Mouse (Mus musculus): ENCODE results near the gene Col26a1. TPM values are rescaled to one million over a fixed set of nuclear protein-coding genes. Genes with fewer than 3 reads are reported as not detected.

Col26a1 gene
- total RNA-seq, 1 experiment, result 2.9 TPM

GRCm38 (mm10) chr5:136802732-136803131 lies 80.3 kb downstream of the Col26a1 start:
- DNase-seq (ENCODE audit: low read depth, low spot score), result no peak
- peaks cover 3 to 10% of the 10 kb centered on the region in 2 experiments; a peak in 2 of 4 replicates for H3K4me1 ChIP-seq (ENCODE audit: control insufficient read depth in 2 of 2, insufficient read depth in 2 of 2, low read length in 2 of 2, poor library complexity in 1 of 2)
- H3K9me3 ChIP-seq (ENCODE audit: control insufficient read depth, insufficient read depth, low read depth, low read length), result no peaks in the 10 kb centered on the region
- H3K4me3 ChIP-seq (ENCODE audit: insufficient read depth in 1 of 2, low read depth in 1 of 2, low read length in 2 of 2, poor library complexity in 1 of 2, severe bottlenecking in 1 of 2), result peak overlapping the region in 1 of 2 experiments; percentile 36; a peak in 2 of 4 replicates
- H3K36me3 ChIP-seq (ENCODE audit: control insufficient read depth, insufficient read depth, low read length, poor library complexity, severe bottlenecking), result no peaks in the 10 kb centered on the region
- H3K9ac ChIP-seq (ENCODE audit: insufficient read depth, low read depth, low read length, poor library complexity, severe bottlenecking), result no peak overlapping the region
- in situ Hi-C loops (cut with MboI; ENCODE audit: low sequenced_read_pairs in 2 of 2, unreplicated experiment in 2 of 2), result no loop called here
- no peak overlapping the region for H3K27ac ChIP-seq (ENCODE audit: insufficient read depth, low read depth, low read length, poor library complexity, severe bottlenecking)
- TF ChIP-seq CHD2 (IDR thresholded peaks at IDR 0.05; ENCODE audit: low read depth, low read length), result no peak
- no peak for TF ChIP-seq HCFC1 (IDR thresholded peaks at IDR 0.05; ENCODE audit: borderline replicate concordance, insufficient read depth, low read length)
- no peak for TF ChIP-seq MAFK (IDR thresholded peaks at IDR 0.05; ENCODE audit: insufficient read depth, low read depth, low read length)

- H3K4me3 ChIP-seq (ENCODE audit: insufficient read depth in 1 of 2, low read depth in 1 of 2, low read length in 2 of 2, poor library complexity in 1 of 2, severe bottlenecking in 1 of 2), result no peak overlapping the region
- H3K9me3 ChIP-seq (ENCODE audit: control insufficient read depth, insufficient read depth, low read depth, low read length), result no peaks in the 10 kb centered on the region
- peaks cover 0 to 3% of the 10 kb centered on the region in 2 experiments; a peak in 1 of 4 replicates for H3K4me1 ChIP-seq (ENCODE audit: control insufficient read depth in 2 of 2, insufficient read depth in 2 of 2, low read length in 2 of 2, poor library complexity in 1 of 2)
- in situ Hi-C loops (cut with MboI; ENCODE audit: low sequenced_read_pairs in 2 of 2, unreplicated experiment in 2 of 2), result loop anchor here (10.0 to 25.0 kb wide), 2 partner anchors 88 to 90 kb away; partner anchors contain the start of gene Col26a1 (in 2 of the 2)
- no peak overlapping the region for H3K27ac ChIP-seq (ENCODE audit: insufficient read depth, low read depth, low read length, poor library complexity, severe bottlenecking)
- no peak overlapping the region for H3K9ac ChIP-seq (ENCODE audit: insufficient read depth, low read depth, low read length, poor library complexity, severe bottlenecking)
- DNase-seq (ENCODE audit: low read depth, low spot score), result no peak
- H3K36me3 ChIP-seq (ENCODE audit: control insufficient read depth, insufficient read depth, low read length, poor library complexity, severe bottlenecking), result no peaks in the 10 kb centered on the region
- TF ChIP-seq CHD2 (IDR thresholded peaks at IDR 0.05; ENCODE audit: low read depth, low read length) (no peak), HCFC1 (IDR thresholded peaks at IDR 0.05; ENCODE audit: borderline replicate concordance, insufficient read depth, low read length) (no peak), ZNF384 (IDR thresholded peaks at IDR 0.05; ENCODE audit: low read depth, low read length) (no peak), MAFK (IDR thresholded peaks at IDR 0.05; ENCODE audit: insufficient read depth, low read depth, low read length) (no peak)
Measured at GRCm38 (mm10) chr5:136796917-136797316, 86.1 kb downstream of the Col26a1 start.

DNA sequence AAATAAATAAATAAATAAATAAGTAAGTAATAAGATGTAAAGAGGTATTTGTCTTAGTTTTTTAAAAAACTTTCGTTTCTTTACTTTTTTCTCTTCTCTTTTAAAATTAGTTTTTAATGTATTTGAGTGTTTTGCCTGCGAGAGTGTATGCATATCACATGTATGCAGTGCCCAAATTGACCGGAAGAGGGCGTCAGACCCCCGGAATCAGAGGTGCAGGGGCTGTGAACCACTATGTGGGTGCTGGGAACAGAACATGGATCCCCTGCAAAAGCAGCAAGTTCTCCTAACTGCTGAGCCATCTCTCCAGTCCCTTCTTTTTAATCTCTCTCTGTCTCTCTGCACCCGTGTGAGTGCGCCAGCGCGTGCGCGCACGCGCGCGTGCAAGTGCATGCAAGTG lies 89.2 kb downstream of the Col26a1 start:
- H3K27ac ChIP-seq (ENCODE audit: insufficient read depth, low read depth, low read length, poor library complexity, severe bottlenecking), result no peak overlapping the region
- H3K4me3 ChIP-seq (ENCODE audit: insufficient read depth in 1 of 2, low read depth in 1 of 2, low read length in 2 of 2, poor library complexity in 1 of 2, severe bottlenecking in 1 of 2), result peak overlapping the region in 1 of 2 experiments; percentile 7; a peak in 2 of 4 replicates
- no peak overlapping the region; the same call in 1 of the 2 replicates for H3K9ac ChIP-seq (ENCODE audit: insufficient read depth, low read depth, low read length, poor library complexity, severe bottlenecking)
- H3K9me3 ChIP-seq (ENCODE audit: control insufficient read depth, insufficient read depth, low read depth, low read length), result no peaks in the 10 kb centered on the region
- in situ Hi-C loops (cut with MboI; ENCODE audit: low sequenced_read_pairs in 2 of 2, unreplicated experiment in 2 of 2), result loop anchor here (10.0 to 25.0 kb wide), 2 partner anchors 91 to 93 kb away; partner anchors contain the start of gene Col26a1 (in 2 of the 2)
- H3K36me3 ChIP-seq (ENCODE audit: control insufficient read depth, insufficient read depth, low read length, poor library complexity, severe bottlenecking), result no peaks in the 10 kb centered on the region
- TF ChIP-seq ZC3H11A (IDR thresholded peaks at IDR 0.05; ENCODE audit: borderline replicate concordance, low read depth, low read length) (no peak), HCFC1 (IDR thresholded peaks at IDR 0.05; ENCODE audit: borderline replicate concordance, insufficient read depth, low read length) (no peak)
- 0 out of 4 replicates have a peak, but pooled peaks cover 0 to 3% of the 10 kb centered on the region in 2 experiments for H3K4me1 ChIP-seq (ENCODE audit: control insufficient read depth in 2 of 2, insufficient read depth in 2 of 2, low read length in 2 of 2, poor library complexity in 1 of 2)
- DNase-seq (ENCODE audit: low read depth, low spot score), result no peak

DNA sequence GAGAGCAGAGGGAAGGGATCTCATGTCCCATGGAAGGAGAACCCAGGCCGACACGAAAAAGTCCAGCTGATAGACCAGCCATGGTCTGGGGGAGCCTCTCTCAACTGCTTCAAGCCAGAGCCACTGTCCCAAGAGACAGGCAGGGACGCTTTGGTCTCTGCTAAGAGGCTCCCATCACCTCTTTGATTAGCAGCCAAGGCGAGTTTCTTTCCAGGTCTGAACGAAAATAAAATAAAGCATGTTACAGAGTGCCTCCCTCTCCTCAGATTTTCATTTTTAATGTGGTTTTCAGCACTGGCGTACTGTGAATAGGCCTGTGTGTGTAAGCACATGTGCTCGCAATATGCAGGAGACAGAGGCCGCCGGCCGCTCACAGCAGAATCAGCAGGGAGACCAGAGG lies 90.5 kb downstream of the Col26a1 start:
- Histone ChIP-seq H3K4me1 (ENCODE audit: control insufficient read depth in 2 of 2, insufficient read depth in 2 of 2, low read length in 2 of 2, poor library complexity in 1 of 2) (0 out of 4 replicates have a peak, but pooled peaks cover 0 to 3% of the 10 kb centered on the region in 2 experiments), H3K4me3 (ENCODE audit: insufficient read depth in 1 of 2, low read depth in 1 of 2, low read length in 2 of 2, poor library complexity in 1 of 2, severe bottlenecking in 1 of 2) (no peak overlapping the region), H3K27ac (ENCODE audit: insufficient read depth, low read depth, low read length, poor library complexity, severe bottlenecking) (no peak overlapping the region), H3K9me3 (ENCODE audit: control insufficient read depth, insufficient read depth, low read depth, low read length) (no peaks in the 10 kb centered on the region), H3K36me3 (ENCODE audit: control insufficient read depth, insufficient read depth, low read length, poor library complexity, severe bottlenecking) (no peaks in the 10 kb centered on the region), H3K9ac (ENCODE audit: insufficient read depth, low read depth, low read length, poor library complexity, severe bottlenecking) (no peak overlapping the region)
- no peak for DNase-seq (ENCODE audit: low read depth, low spot score)
- TF ChIP-seq CHD2 (IDR thresholded peaks at IDR 0.05; ENCODE audit: low read depth, low read length) (no peak), HCFC1 (IDR thresholded peaks at IDR 0.05; ENCODE audit: borderline replicate concordance, insufficient read depth, low read length) (no peak), MAFK (IDR thresholded peaks at IDR 0.05; ENCODE audit: insufficient read depth, low read depth, low read length) (no peak), ZC3H11A (IDR thresholded peaks at IDR 0.05; ENCODE audit: borderline replicate concordance, low read depth, low read length) (no peak), ZNF384 (IDR thresholded peaks at IDR 0.05; ENCODE audit: low read depth, low read length) (no peak)
- in situ Hi-C loops (cut with MboI; ENCODE audit: low sequenced_read_pairs in 2 of 2, unreplicated experiment in 2 of 2), result loop anchor here (10.0 to 25.0 kb wide), 2 partner anchors 92 to 95 kb away; partner anchors contain the start of gene Col26a1 (in 2 of the 2)

GRCm38 (mm10) chr5:136791204-136791603 lies 91.8 kb downstream of the Col26a1 start:
- in situ Hi-C loops (cut with MboI; ENCODE audit: low sequenced_read_pairs in 2 of 2, unreplicated experiment in 2 of 2), result loop anchor here (10.0 to 25.0 kb wide), 2 partner anchors 94 to 96 kb away; partner anchors contain the start of gene Col26a1 (in 2 of the 2)
- Histone ChIP-seq H3K9ac (ENCODE audit: insufficient read depth, low read depth, low read length, poor library complexity, severe bottlenecking) (no peak overlapping the region), H3K27ac (ENCODE audit: insufficient read depth, low read depth, low read length, poor library complexity, severe bottlenecking) (no peak overlapping the region)

More at GRCm38 (mm10) chr5:136791204-136791603, 91.8 kb downstream of the Col26a1 start:
- 0 out of 4 replicates have a peak, but pooled peaks cover 0 to 3% of the 10 kb centered on the region in 2 experiments for H3K4me1 ChIP-seq (ENCODE audit: control insufficient read depth in 2 of 2, insufficient read depth in 2 of 2, low read length in 2 of 2, poor library complexity in 1 of 2)
- TF ChIP-seq ZC3H11A (IDR thresholded peaks at IDR 0.05; ENCODE audit: borderline replicate concordance, low read depth, low read length), result no peak
- no peak for TF ChIP-seq CHD2 (IDR thresholded peaks at IDR 0.05; ENCODE audit: low read depth, low read length)
- TF ChIP-seq HCFC1 (IDR thresholded peaks at IDR 0.05; ENCODE audit: borderline replicate concordance, insufficient read depth, low read length), result no peak
- no peak for TF ChIP-seq ZNF384 (IDR thresholded peaks at IDR 0.05; ENCODE audit: low read depth, low read length)
- no peak for TF ChIP-seq MAFK (IDR thresholded peaks at IDR 0.05; ENCODE audit: insufficient read depth, low read depth, low read length)
- no peak for DNase-seq (ENCODE audit: low read depth, low spot score)
- H3K9me3 ChIP-seq (ENCODE audit: control insufficient read depth, insufficient read depth, low read depth, low read length), result no peaks in the 10 kb centered on the region
- H3K36me3 ChIP-seq (ENCODE audit: control insufficient read depth, insufficient read depth, low read length, poor library complexity, severe bottlenecking), result no peaks in the 10 kb centered on the region
- no peak overlapping the region for H3K4me3 ChIP-seq (ENCODE audit: insufficient read depth in 1 of 2, low read depth in 1 of 2, low read length in 2 of 2, poor library complexity in 1 of 2, severe bottlenecking in 1 of 2)

All from ES-E14 (cell line).